Mouse (Mus musculus): ENCODE data around the gene Cep112.
"Not testable (repeated sequence)": the region's sequence is repeated elsewhere in the genome, so short reads cannot be mapped to it uniquely, and the experiment has no call there.

The Cep112 gene

GRCm38 (mm10) chr11:108805947-108806346, 381.0 kb downstream of the Cep112 start:
- DNase-seq = no peak

- no peak for DNase-seq
These were observed 384.6 kb downstream of the Cep112 start for GRCm38 (mm10) chr11:108809626-108810025.

- no peak for DNase-seq
These were observed 396.8 kb downstream of the Cep112 start for GRCm38 (mm10) chr11:108821771-108822170.

GRCm38 (mm10) chr11:108822257-108822656, 397.3 kb downstream of the Cep112 start:
- DNase-seq = no peak

GRCm38 (mm10) chr11:108827321-108827720, 402.3 kb downstream of the Cep112 start:
- peak in 1 of 2 experiments; percentile 2 for DNase-seq

- no peak for DNase-seq
These were observed 403.5 kb downstream of the Cep112 start for GRCm38 (mm10) chr11:108828374-108829025.

GRCm38 (mm10) chr11:108836706-108837105, 411.7 kb downstream of the Cep112 start:
- DNase-seq = no peak

- DNase-seq = no peak
These were observed 415.2 kb downstream of the Cep112 start for GRCm38 (mm10) chr11:108840195-108840594.

- no peak for DNase-seq
These were observed 417.8 kb downstream of the Cep112 start for GRCm38 (mm10) chr11:108842765-108843164.

GRCm38 (mm10) chr11:108845971-108846370, 421.0 kb downstream of the Cep112 start:
- peak in 1 of 2 experiments; percentile 6 for DNase-seq

GRCm38 (mm10) chr11:108846479-108846878, 421.5 kb downstream of the Cep112 start:
- DNase-seq = no peak

GRCm38 (mm10) chr11:108851771-108852170, 426.8 kb downstream of the Cep112 start:
- no peak for DNase-seq

- no peak for DNase-seq
These were observed 432.3 kb downstream of the Cep112 start for GRCm38 (mm10) chr11:108857254-108857653.

GRCm38 (mm10) chr11:108857678-108858338, 432.8 kb downstream of the Cep112 start:
- no peak for DNase-seq

GRCm38 (mm10) chr11:108858339-108858804, 433.4 kb downstream of the Cep112 start:
- no peak for DNase-seq

- DNase-seq = no peak
These were observed 433.9 kb downstream of the Cep112 start for GRCm38 (mm10) chr11:108858846-108859245.

GRCm38 (mm10) chr11:108862360-108862759, 437.4 kb downstream of the Cep112 start:
- no peak for DNase-seq

- DNase-seq = no peak
These were observed 440.8 kb downstream of the Cep112 start for GRCm38 (mm10) chr11:108865746-108866145.

- DNase-seq = no peak
These were observed 442.5 kb downstream of the Cep112 start for GRCm38 (mm10) chr11:108867538-108867937.

- DNase-seq = not testable (repeated sequence)
These were observed 446.3 kb downstream of the Cep112 start for GRCm38 (mm10) chr11:108871284-108871683.

- DNase-seq = no peak
These were observed 446.8 kb downstream of the Cep112 start for GRCm38 (mm10) chr11:108871748-108872147.

GRCm38 (mm10) chr11:108876633-108877205, 451.7 kb downstream of the Cep112 start:
- peak in 1 of 2 experiments; percentile 8 for DNase-seq

GRCm38 (mm10) chr11:108877520-108877919, 452.5 kb downstream of the Cep112 start:
- DNase-seq = no peak

GRCm38 (mm10) chr11:108880546-108880945, 455.6 kb downstream of the Cep112 start:
- DNase-seq = no peak

All from kidney, postnatal 36 days (tissue).